Mouse (Mus musculus): ENCODE measurements around the gene Klk11. TPM values are rescaled to one million over a fixed set of nuclear protein-coding genes. Genes with fewer than 3 reads are reported as not detected.

Gene Klk11
- polyA plus RNA-seq, 1 experiment from 2014 or later: not detected

DNA sequence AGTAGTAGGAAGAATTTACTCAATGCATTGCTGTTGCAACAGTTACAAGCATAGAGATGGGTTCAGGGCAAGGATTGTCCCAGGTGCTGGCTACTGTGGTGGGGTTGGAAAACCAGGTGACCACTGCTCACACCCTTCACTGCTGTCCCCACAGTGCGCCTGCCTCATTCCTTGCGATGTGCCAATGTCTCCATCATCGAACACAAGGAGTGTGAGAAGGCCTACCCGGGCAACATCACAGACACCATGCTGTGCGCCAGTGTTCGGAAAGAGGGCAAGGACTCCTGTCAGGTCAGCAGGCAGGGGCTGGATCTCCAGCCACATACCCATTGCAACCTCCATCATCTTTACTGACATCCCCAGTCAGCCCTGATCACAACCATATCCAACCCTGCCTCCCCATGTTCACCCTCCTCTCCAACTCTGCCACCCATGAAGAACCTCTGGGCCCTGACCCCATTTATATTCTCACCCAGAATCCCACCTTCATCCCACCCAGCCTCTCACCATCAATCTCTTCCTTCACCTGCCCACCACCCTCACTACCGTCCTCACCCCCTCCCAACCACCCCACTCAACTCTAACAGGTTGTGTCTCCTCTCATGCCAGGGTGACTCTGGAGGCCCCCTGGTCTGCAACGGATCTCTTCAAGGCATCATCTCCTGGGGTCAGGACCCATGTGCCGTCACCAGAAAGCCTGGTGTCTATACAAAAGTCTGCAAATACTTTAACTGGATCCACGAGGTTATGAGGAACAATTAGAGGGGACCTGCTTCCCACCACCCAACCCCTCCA, 4.0 kb downstream of the Klk11 start:
- ATAC-seq (ENCODE audit: low FRiP score): no peak
- Histone ChIP-seq H3K4me1 (replicated peaks) (peaks cover 8% of the 10 kb centered on the region), H3K36me3 (no peaks in the 10 kb centered on the region), H3K9ac (no peak overlapping the region), H3K4me3 (no peak overlapping the region), H3K27ac (no peak overlapping the region), H3K4me2 (no peak overlapping the region), H3K9me3 (no peaks in the 10 kb centered on the region), H3K27me3 (peaks cover 8% of the 10 kb centered on the region)
- 90% methylated on average over 10 of the region's 10 CpGs for WGBS

DNA sequence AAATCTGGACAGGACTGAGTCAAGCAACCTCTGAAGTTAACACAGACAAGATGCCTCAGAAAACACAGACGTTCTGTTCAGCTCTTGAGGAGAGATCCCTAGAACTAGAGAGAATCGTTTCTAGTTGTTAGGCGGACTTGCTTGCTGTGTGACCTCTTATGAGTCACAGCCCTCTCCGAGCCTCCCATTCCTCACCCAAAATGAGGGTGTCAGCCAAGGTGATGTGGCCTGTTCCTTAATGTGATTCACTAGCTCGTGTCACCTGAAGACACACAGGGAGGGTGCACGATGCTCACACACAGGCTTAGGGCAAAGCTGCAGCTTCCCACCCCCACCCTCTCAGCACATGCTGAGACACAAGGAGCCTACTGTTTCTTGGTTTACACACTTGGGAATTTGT, 5.8 kb downstream of the Klk11 start:
- ATAC-seq (ENCODE audit: low FRiP score): no peak
- no peak overlapping the region for H3K4me2 ChIP-seq
- WGBS: 74% methylated on average over 6 of the region's 6 CpGs
- no peaks in the 10 kb centered on the region for H3K9me3 ChIP-seq
- H3K27ac ChIP-seq: no peak overlapping the region
- H3K36me3 ChIP-seq: no peaks in the 10 kb centered on the region
- no peak overlapping the region for H3K4me3 ChIP-seq
- peaks cover 8% of the 10 kb centered on the region for H3K4me1 ChIP-seq (replicated peaks)
- H3K27me3 ChIP-seq: peaks cover 18% of the 10 kb centered on the region
- H3K9ac ChIP-seq: no peak overlapping the region

- Histone ChIP-seq H3K4me2 (no peak within 1 kb of the TSS), H3K36me3 (no peaks in the 10 kb centered on the region), H3K9ac (no peak within 1 kb of the TSS), H3K27me3 (peaks cover 18% of the 10 kb centered on the region), H3K4me1 (replicated peaks) (peaks cover 8% of the 10 kb centered on the region), H3K4me3 (no peak within 1 kb of the TSS), H3K9me3 (no peaks in the 10 kb centered on the region), H3K27ac (no peak within 1 kb of the TSS)
- ATAC-seq (ENCODE audit: low FRiP score): no peak
- WGBS: 62% methylated on average over 5 of the region's 5 CpGs
These were observed 6.3 kb downstream of the Klk11 start, which contains the start of gene Klk10 for GRCm38 (mm10) chr7:43780746-43781145. TSS of gene Klk10 (plus strand) at chr7:43781035.

GRCm38 (mm10) chr7:43781541-43781940, 7.1 kb downstream of the Klk11 start:
- Histone ChIP-seq H3K9me3 (no peaks in the 10 kb centered on the region), H3K36me3 (no peaks in the 10 kb centered on the region), H3K27me3 (peaks cover 18% of the 10 kb centered on the region), H3K9ac (no peak overlapping the region), H3K27ac (no peak overlapping the region), H3K4me2 (no peak overlapping the region), H3K4me3 (no peak overlapping the region), H3K4me1 (replicated peaks) (peaks cover 8% of the 10 kb centered on the region)
- no peak for ATAC-seq (ENCODE audit: low FRiP score)
- 87% methylated on average over 11 of the region's 11 CpGs for WGBS

- peak overlapping the region; percentile 66 for H3K4me2 ChIP-seq
- 7% methylated on average over 36 of the region's 36 CpGs for WGBS
- ATAC-seq (ENCODE audit: low FRiP score): peak; percentile 74
- H3K27ac ChIP-seq: no peak overlapping the region
- peaks cover 18% of the 10 kb centered on the region for H3K27me3 ChIP-seq
- H3K9ac ChIP-seq: peak overlapping the region; percentile 65
- H3K9me3 ChIP-seq: no peaks in the 10 kb centered on the region
- H3K4me3 ChIP-seq: peak overlapping the region; percentile 32
- no peaks in the 10 kb centered on the region for H3K36me3 ChIP-seq
- H3K4me1 ChIP-seq (replicated peaks): peaks cover 8% of the 10 kb centered on the region
These were observed 8.2 kb downstream of the Klk11 start for GRCm38 (mm10) chr7:43782275-43783265.

DNA sequence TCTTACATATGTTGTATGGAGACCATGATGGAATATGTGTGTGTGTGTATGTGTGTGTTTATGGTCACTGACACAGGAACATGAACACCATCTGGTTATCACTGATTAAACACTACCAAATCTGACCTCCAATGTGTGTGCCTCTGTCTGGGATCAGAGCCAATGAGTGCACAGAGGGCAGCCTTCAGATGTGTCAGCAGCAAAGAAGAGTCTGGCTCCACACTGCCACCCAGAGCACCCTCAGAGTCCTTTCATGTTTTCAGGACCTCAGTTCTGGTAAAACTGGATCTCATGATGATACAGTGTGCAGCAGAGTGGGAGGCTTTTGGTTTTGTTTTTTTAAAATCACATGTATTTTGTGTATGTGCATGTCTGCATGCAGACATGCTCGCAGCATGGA, 10.9 kb downstream of the Klk11 start:
- ATAC-seq (ENCODE audit: low FRiP score): no peak
- H3K4me2 ChIP-seq: no peak overlapping the region
- H3K27ac ChIP-seq: no peak overlapping the region
- H3K9ac ChIP-seq: no peak overlapping the region
- no peaks in the 10 kb centered on the region for H3K9me3 ChIP-seq
- peaks cover 18% of the 10 kb centered on the region for H3K27me3 ChIP-seq
- WGBS: 86% methylated on average over 1 of the region's 1 CpGs
- H3K36me3 ChIP-seq: no peaks in the 10 kb centered on the region
- H3K4me1 ChIP-seq (replicated peaks): peaks cover 8% of the 10 kb centered on the region
- H3K4me3 ChIP-seq: no peak overlapping the region

GRCm38 (mm10) chr7:43788096-43788495, 13.7 kb downstream of the Klk11 start:
- ATAC-seq (ENCODE audit: low FRiP score): no peak
- 84% methylated on average over 3 of the region's 3 CpGs for WGBS
- no peak overlapping the region for H3K9ac ChIP-seq
- H3K4me1 ChIP-seq (replicated peaks): no peaks in the 10 kb centered on the region
- H3K36me3 ChIP-seq: no peaks in the 10 kb centered on the region
- no peaks in the 10 kb centered on the region for H3K9me3 ChIP-seq
- H3K4me3 ChIP-seq: no peak overlapping the region
- H3K27me3 ChIP-seq: peaks cover 13% of the 10 kb centered on the region
- H3K27ac ChIP-seq: no peak overlapping the region
- H3K4me2 ChIP-seq: no peak overlapping the region

DNA sequence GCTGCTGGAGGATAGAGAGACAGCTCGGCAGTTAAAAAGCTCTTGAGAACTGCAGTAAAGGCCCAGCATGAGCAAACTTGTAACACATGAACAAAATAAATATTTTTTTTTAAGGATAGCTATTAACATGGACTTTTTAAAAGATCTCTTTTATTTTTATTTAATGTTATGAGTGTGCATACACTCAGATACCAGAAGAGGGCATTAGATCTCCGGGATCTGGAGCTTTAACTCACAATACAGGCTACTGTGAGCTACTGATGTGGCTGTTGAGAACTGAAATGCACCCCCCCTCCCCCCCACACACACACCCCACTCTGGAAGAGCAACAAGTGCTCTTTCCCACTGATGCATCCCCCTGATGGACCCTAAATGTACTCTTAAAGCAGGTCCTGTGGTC, 14.9 kb downstream of the Klk11 start:
- no peak for ATAC-seq (ENCODE audit: low FRiP score)
- no peak overlapping the region for H3K9ac ChIP-seq
- H3K4me1 ChIP-seq (replicated peaks): no peaks in the 10 kb centered on the region
- no peak overlapping the region for H3K4me3 ChIP-seq
- H3K27me3 ChIP-seq: peaks cover 9% of the 10 kb centered on the region; the same call in 1 of the 2 replicates
- H3K9me3 ChIP-seq: no peaks in the 10 kb centered on the region
- no peaks in the 10 kb centered on the region for H3K36me3 ChIP-seq
- H3K27ac ChIP-seq: no peak overlapping the region
- H3K4me2 ChIP-seq: no peak overlapping the region
- WGBS: 69% methylated on average over 2 of the region's 2 CpGs

DNA sequence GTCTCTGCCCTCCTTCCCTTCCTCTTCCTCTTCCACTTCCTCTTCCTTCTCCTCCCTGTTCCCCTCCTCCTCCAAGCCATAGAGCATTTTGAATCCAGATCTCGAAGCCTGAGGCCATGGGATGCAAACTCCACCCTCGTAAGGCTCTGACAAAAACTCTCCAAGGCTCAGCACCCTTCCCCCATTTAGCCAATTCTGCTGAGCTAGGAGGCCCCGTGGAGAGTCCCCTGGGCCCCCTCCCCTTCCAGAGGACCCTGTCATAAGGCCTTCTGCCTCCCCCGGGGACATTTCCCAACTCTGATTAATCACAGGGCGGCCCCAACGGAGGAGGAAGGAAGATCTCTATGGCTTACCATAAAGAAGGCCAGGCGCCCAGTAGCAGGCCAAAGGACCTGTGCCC, 17.2 kb downstream of the Klk11 start, which contains the start of gene Klk9:
Gene Klk9 (plus strand): TSS at position 301 of the 400 bp plus-strand sequence.
- 73% methylated on average over 7 of the region's 7 CpGs for WGBS
- ATAC-seq (ENCODE audit: low FRiP score): no peak
- Histone ChIP-seq H3K27me3 (peaks cover 30% of the 10 kb centered on the region), H3K4me2 (no peak within 1 kb of the TSS), H3K9ac (no peak within 1 kb of the TSS), H3K9me3 (no peaks in the 10 kb centered on the region), H3K4me3 (no peak within 1 kb of the TSS), H3K36me3 (no peaks in the 10 kb centered on the region), H3K27ac (no peak within 1 kb of the TSS), H3K4me1 (replicated peaks) (peaks cover 6% of the 10 kb centered on the region)

DNA sequence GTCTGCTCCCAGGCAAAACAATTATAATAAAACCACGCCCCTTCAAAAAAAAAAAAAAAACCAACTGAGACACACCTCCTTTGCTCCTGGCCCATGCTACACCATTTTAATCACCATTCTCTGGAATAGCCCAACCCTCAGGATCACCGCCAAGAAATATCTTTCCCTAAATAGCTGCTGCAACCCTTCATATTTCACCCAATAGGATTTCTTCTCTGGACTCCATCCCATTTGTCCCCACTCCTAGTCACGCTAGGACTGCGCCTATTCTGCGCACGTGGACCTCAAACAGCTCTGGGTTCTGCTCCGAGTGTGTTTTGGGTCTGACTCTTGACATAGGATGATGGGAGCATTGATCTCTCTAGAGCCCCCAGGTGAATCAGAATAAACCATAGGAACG, 22.0 kb downstream of the Klk11 start:
- Histone ChIP-seq H3K4me3 (peak overlapping the region; percentile 49), H3K27me3 (peaks cover 59% of the 10 kb centered on the region), H3K36me3 (no peaks in the 10 kb centered on the region), H3K27ac (no peak overlapping the region), H3K9ac (peak overlapping the region; percentile 68; the same call in 1 of the 2 replicates), H3K9me3 (no peaks in the 10 kb centered on the region), H3K4me2 (peak overlapping the region; percentile 75), H3K4me1 (replicated peaks) (peaks cover 17% of the 10 kb centered on the region)
- ATAC-seq (ENCODE audit: low FRiP score): no peak
- 7% methylated on average over 8 of the region's 8 CpGs for WGBS

GRCm38 (mm10) chr7:43797333-43797769, 22.9 kb downstream of the Klk11 start, which contains the start of gene Klk8:
TSS of gene Klk8 (plus strand) at chr7:43797577.
- Histone ChIP-seq H3K27me3 (peaks cover 59% of the 10 kb centered on the region), H3K4me2 (peak within 1 kb of the TSS; percentile 75), H3K4me3 (peak within 1 kb of the TSS; percentile 49), H3K9me3 (no peaks in the 10 kb centered on the region), H3K9ac (peak within 1 kb of the TSS; percentile 68), H3K4me1 (replicated peaks) (peaks cover 17% of the 10 kb centered on the region), H3K27ac (no peak within 1 kb of the TSS), H3K36me3 (no peaks in the 10 kb centered on the region)
- ATAC-seq (ENCODE audit: low FRiP score): peak; percentile 44
- WGBS: under 1% methylated on average over 28 of the region's 28 CpGs

Data from hindbrain, embryonic 13.5 days (tissue).